Mouse (Mus musculus): ENCODE results near the gene Nol12.

Gene Nol12

GRCm38 (mm10) chr15:78940325-78940724, 5.6 kb downstream of the Nol12 start:
- in situ Hi-C loops (cut with MboI; ENCODE audit: unreplicated experiment in 2 of 2) = loop anchor here in 1 of 2 experiments (5.0 kb wide), 1 partner anchor 38 kb away; no protein-coding TSS in a partner anchor

- in situ Hi-C loops (cut with MboI; ENCODE audit: unreplicated experiment in 2 of 2) = loop anchor here in 1 of 2 experiments (5.0 kb wide), 1 partner anchor 40 kb away; no protein-coding TSS in a partner anchor
Observed at GRCm38 (mm10) chr15:78942663-78943062, 7.9 kb downstream of the Nol12 start.

- in situ Hi-C loops (cut with MboI; ENCODE audit: unreplicated experiment in 2 of 2) = no loop called here
Observed at GRCm38 (mm10) chr15:78946232-78946631, 11.5 kb downstream of the Nol12 start.

- in situ Hi-C loops (cut with MboI; ENCODE audit: unreplicated experiment in 2 of 2) = no loop called here
Observed at GRCm38 (mm10) chr15:78947657-78948056, 12.9 kb downstream of the Nol12 start, which contains the start of gene Triobp. TSS of gene Triobp (plus strand) at chr15:78947724.

- in situ Hi-C loops (cut with MboI; ENCODE audit: unreplicated experiment in 2 of 2) = no loop called here
Observed at GRCm38 (mm10) chr15:78948152-78948725, 13.5 kb downstream of the Nol12 start.

GRCm38 (mm10) chr15:78948883-78949282, 14.2 kb downstream of the Nol12 start:
- in situ Hi-C loops (cut with MboI; ENCODE audit: unreplicated experiment in 2 of 2) = no loop called here

- in situ Hi-C loops (cut with MboI; ENCODE audit: unreplicated experiment in 2 of 2) = no loop called here
Observed at GRCm38 (mm10) chr15:78955663-78956062, 20.9 kb downstream of the Nol12 start.

- in situ Hi-C loops (cut with MboI; ENCODE audit: unreplicated experiment in 2 of 2) = no loop called here
Observed at GRCm38 (mm10) chr15:78956351-78956750, 21.6 kb downstream of the Nol12 start.

GRCm38 (mm10) chr15:78957021-78957420, 22.3 kb downstream of the Nol12 start:
- in situ Hi-C loops (cut with MboI; ENCODE audit: unreplicated experiment in 2 of 2) = no loop called here

GRCm38 (mm10) chr15:78959537-78959936, 24.8 kb downstream of the Nol12 start:
- in situ Hi-C loops (cut with MboI; ENCODE audit: unreplicated experiment in 2 of 2) = no loop called here

GRCm38 (mm10) chr15:78960088-78960487, 25.4 kb downstream of the Nol12 start:
- in situ Hi-C loops (cut with MboI; ENCODE audit: unreplicated experiment in 2 of 2) = no loop called here

- in situ Hi-C loops (cut with MboI; ENCODE audit: unreplicated experiment in 2 of 2) = no loop called here
Observed at GRCm38 (mm10) chr15:78962885-78963284, 28.2 kb downstream of the Nol12 start.

GRCm38 (mm10) chr15:78971626-78972025, 36.9 kb downstream of the Nol12 start:
- in situ Hi-C loops (cut with MboI; ENCODE audit: unreplicated experiment in 2 of 2) = no loop called here

GRCm38 (mm10) chr15:78973950-78974349, 39.2 kb downstream of the Nol12 start:
- in situ Hi-C loops (cut with MboI; ENCODE audit: unreplicated experiment in 2 of 2) = no loop called here

- in situ Hi-C loops (cut with MboI; ENCODE audit: unreplicated experiment in 2 of 2) = no loop called here
Observed at GRCm38 (mm10) chr15:78977676-78978159, 43.0 kb downstream of the Nol12 start.

- in situ Hi-C loops (cut with MboI; ENCODE audit: unreplicated experiment in 2 of 2) = no loop called here
Observed at GRCm38 (mm10) chr15:78978875-78979274, 44.1 kb downstream of the Nol12 start.

GRCm38 (mm10) chr15:78980084-78980483, 45.4 kb downstream of the Nol12 start:
- in situ Hi-C loops (cut with MboI; ENCODE audit: unreplicated experiment in 2 of 2) = no loop called here

GRCm38 (mm10) chr15:78982658-78983435, 48.1 kb downstream of the Nol12 start:
- in situ Hi-C loops (cut with MboI; ENCODE audit: unreplicated experiment in 2 of 2) = no loop called here

GRCm38 (mm10) chr15:78983436-78984285, 48.9 kb downstream of the Nol12 start:
- in situ Hi-C loops (cut with MboI; ENCODE audit: unreplicated experiment in 2 of 2) = no loop called here

- in situ Hi-C loops (cut with MboI; ENCODE audit: unreplicated experiment in 2 of 2) = no loop called here
Observed at GRCm38 (mm10) chr15:78984286-78984778, 49.6 kb downstream of the Nol12 start.

All from v-Abl transformed pro-B cells (cell line).